Mouse (Mus musculus): ENCODE results near the gene Lrrn4cl.

GRCm38 (mm10) chr19:8897865-8898495 is 47.4 kb downstream of the Lrrn4cl start, which contains the start of gene Ganab:
- TF ChIP-seq MAX (IDR thresholded peaks at IDR 0.05; ENCODE audit: low read depth) (no peak), POLR2A (IDR thresholded peaks at IDR 0.05; ENCODE audit: insufficient read length, low read depth) (peak; percentile 93), TCF12 (IDR thresholded peaks at IDR 0.05; ENCODE audit: insufficient read depth, poor library complexity, severe bottlenecking) (no peak), CEBPB (IDR thresholded peaks at IDR 0.05; ENCODE audit: insufficient read depth, poor library complexity, severe bottlenecking) (no peak)

Measured in myocyte (in vitro differentiated cells).